Mouse (Mus musculus): ENCODE measurements around the gene Zfp266.

DNA sequence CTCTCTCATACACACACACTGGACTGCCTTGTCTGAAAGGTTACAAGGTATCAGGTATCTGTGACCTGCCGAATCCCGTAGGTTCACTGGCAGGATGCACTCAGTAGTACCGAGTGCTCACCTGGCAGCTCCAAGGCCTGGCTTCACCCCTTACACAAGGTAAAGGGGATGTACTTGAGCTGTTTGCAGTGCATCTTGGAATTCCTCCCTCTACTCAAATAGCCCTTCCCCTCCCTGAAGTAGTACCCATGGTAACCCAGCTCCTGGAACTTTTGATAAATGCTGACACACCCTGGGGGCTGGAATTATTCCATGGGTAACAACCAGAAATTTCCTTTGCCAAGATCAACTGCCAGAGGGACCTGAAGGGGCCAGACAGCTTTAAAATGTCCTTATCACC lies 7.2 kb downstream of the Zfp266 start:
- TF ChIP-seq POLR2A (IDR thresholded peaks at IDR 0.05; ENCODE audit: extremely low read depth, insufficient read depth, low read length) (no peak), CTCF (IDR thresholded peaks at IDR 0.05; ENCODE audit: low read depth, low read length) (no peak)

Measured in liver, adult 2 months (tissue).